Comparison of ENCODE assay signal across 19 mouse cellular contexts in the genomic region with DNA sequence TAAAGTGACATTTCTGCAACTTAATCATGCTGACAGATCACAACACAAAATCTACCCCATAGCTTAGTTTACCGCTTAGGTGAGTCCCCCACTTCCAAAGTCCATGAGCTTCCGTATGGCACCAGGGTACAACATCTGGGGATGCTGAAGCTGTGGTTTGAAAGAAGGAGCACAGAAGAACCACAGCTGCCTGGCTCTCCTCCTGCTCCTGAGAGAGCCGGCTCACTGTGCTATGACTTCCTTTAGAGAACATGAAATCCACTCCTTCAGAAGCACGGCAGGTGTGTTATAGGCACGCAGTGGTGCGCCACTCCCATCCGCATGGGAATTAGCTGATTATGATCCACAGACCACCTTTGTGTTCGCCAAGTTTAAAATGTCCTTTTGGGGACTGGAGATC.
DNase-seq lines count a peak whose midpoint lies in the region; ATAC-seq and TF ChIP-seq lines count a peak whose summit lies in the region.
"Had no signal": no experiment of that assay in that cellular context is flagged by ENCODE, and none has a peak within 500 bp of the region (broad histone marks: within the 10 kb centered on the region; RNA-seq: fewer than 3 reads in every experiment).

No protein-coding gene starts in this region.

- TF ChIP-seq POLR2A in thymus, adult 2 months (IDR thresholded peaks at IDR 0.05; ENCODE audit: control insufficient read depth, extremely low read depth, insufficient read depth, low read length, poor library complexity) = no peak

- peak overlapping the region; percentile 26; the same call in 1 of the 2 replicates for H3K27ac ChIP-seq in stomach, embryonic 16.5 days (ENCODE audit: low read length)
- H3K27ac ChIP-seq in stomach, postnatal 0 days (replicated peaks) = no peak overlapping the region
- H3K27ac ChIP-seq in thymus, adult 2 months (ENCODE audit: control insufficient read depth, insufficient read depth, low read length) = peak overlapping the region; percentile 12; the same call in 1 of the 2 replicates

- H3K9me3 ChIP-seq in stomach, embryonic 16.5 days (replicated peaks; ENCODE audit: control insufficient read depth, low read length) = no peaks in the 10 kb centered on the region
- no peaks in the 10 kb centered on the region for H3K9me3 ChIP-seq in stomach, postnatal 0 days (ENCODE audit: control insufficient read depth, low read length)
- H3K9me3 ChIP-seq: G1E had no signal

- H3K4me2 ChIP-seq in stomach, embryonic 16.5 days (ENCODE audit: low read depth, low read length) = no peak overlapping the region
- H3K4me2 ChIP-seq in stomach, postnatal 0 days (replicated peaks; ENCODE audit: low read depth) = no peak overlapping the region

- no peaks in the 10 kb centered on the region for H3K27me3 ChIP-seq in stomach, embryonic 16.5 days (ENCODE audit: control insufficient read depth, insufficient read depth, low read length)
- no peaks in the 10 kb centered on the region for H3K27me3 ChIP-seq in stomach, postnatal 0 days (ENCODE audit: control insufficient read depth, insufficient read depth, low read length)
- no peaks in the 10 kb centered on the region for H3K27me3 ChIP-seq in thymus, adult 2 months (ENCODE audit: control insufficient read depth, insufficient read depth, low read length)

- ATAC-seq in stomach, embryonic 16.5 days (ENCODE audit: insufficient read depth, low FRiP score) = no peak
- no peak for ATAC-seq in stomach, postnatal 0 days (ENCODE audit: low FRiP score, low TSS enrichment)
- ATAC-seq: Patski had no signal

- H3K4me3 ChIP-seq in stomach, embryonic 16.5 days (replicated peaks; ENCODE audit: low read length) = no peak overlapping the region
- no peak overlapping the region for H3K4me3 ChIP-seq in stomach, postnatal 0 days (ENCODE audit: low read depth, low read length)
- no peak overlapping the region for H3K4me3 ChIP-seq in thymus, adult 2 months (ENCODE audit: control insufficient read depth, insufficient read depth, low read length)

- peaks cover 19% of the 10 kb centered on the region; the same call in 1 of the 2 replicates for H3K4me1 ChIP-seq in stomach, embryonic 16.5 days (ENCODE audit: control insufficient read depth, insufficient read depth, low read length)
- H3K4me1 ChIP-seq in stomach, postnatal 0 days (replicated peaks; ENCODE audit: control insufficient read depth, insufficient read depth) = peaks cover 7% of the 10 kb centered on the region; the same call in 1 of the 2 replicates
- peaks cover 60% of the 10 kb centered on the region for H3K4me1 ChIP-seq in thymus, adult 2 months (replicated peaks; ENCODE audit: control insufficient read depth, insufficient read depth, low read length)

- WGBS in stomach, embryonic 16.5 days = 86% methylated on average over 8 of the region's 8 CpGs
- 85% methylated on average over 8 of the region's 8 CpGs for WGBS in stomach, postnatal 0 days
- WGBS in thymus, adult 2 months = 24% methylated on average over 8 of the region's 8 CpGs

- no peak overlapping the region for H3K9ac ChIP-seq in stomach, embryonic 16.5 days (ENCODE audit: low read length)
- no peak overlapping the region for H3K9ac ChIP-seq in stomach, postnatal 0 days (ENCODE audit: low read length)

- H3K36me3 ChIP-seq in stomach, embryonic 16.5 days (ENCODE audit: control insufficient read depth, insufficient read depth, low read length) = no peaks in the 10 kb centered on the region
- H3K36me3 ChIP-seq in stomach, postnatal 0 days (ENCODE audit: control insufficient read depth, insufficient read depth, low read length) = no peaks in the 10 kb centered on the region
- no peaks in the 10 kb centered on the region for H3K36me3 ChIP-seq in thymus, adult 2 months (ENCODE audit: control insufficient read depth, insufficient read depth, low read length)
- H3K36me3 ChIP-seq: G1E had no signal

- TF ChIP-seq EP300 in stomach, postnatal 0 days (optimal IDR thresholded peaks at IDR 0.05) = no peak

- no peak for TF ChIP-seq CTCF in stomach, postnatal 0 days (IDR thresholded peaks at IDR 0.05; ENCODE audit: low read depth)
- TF ChIP-seq CTCF in thymus, adult 2 months (IDR thresholded peaks at IDR 0.05; ENCODE audit: borderline replicate concordance, control insufficient read depth, extremely low read depth, insufficient read depth, low read length, poor library complexity) = no peak

- no peak for DNase-seq in stomach, postnatal 0 days (ENCODE audit: low spot score)
- no peak for DNase-seq in thymus, adult 2 months
- DNase-seq in thymus, postnatal 25 days = no peak
- peak; percentile 70 for DNase-seq in thymus, postnatal 0 days (ENCODE audit: low spot score)
- DNase-seq in thymus, postnatal 4 days = no peak
- peak; percentile 61 for DNase-seq in thymus, postnatal 14 days
- DNase-seq in thymus, postnatal 10 days (ENCODE audit: low spot score in 2 of 2) = no peak
- DNase-seq: adrenal gland, adult 2 months; adrenal gland, adult 8-10 months; adrenal gland, postnatal 10 days; adrenal gland, postnatal 14 days; adrenal gland, postnatal 25 days; adrenal gland, postnatal 36 days; B cell, adult 2 months; cerebellum, adult 11 months; cerebellum, adult 11-12 months had no signal

Comparison
In these comparisons a context has a peak if more than half of its experiments do, and no peak if none do; other contexts are left out.
1. DNase-seq: peak in thymus, postnatal 0 days (single experiment) and thymus, postnatal 14 days (single experiment); none in stomach, postnatal 0 days (single experiment), thymus, adult 2 months (single experiment), thymus, postnatal 25 days (single experiment), thymus, postnatal 4 days (single experiment) and thymus, postnatal 10 days (0 of 2).